Mouse (Mus musculus): ENCODE measurements around the gene Olfr980. TPM values are rescaled to one million over a fixed set of nuclear protein-coding genes. Genes with fewer than 3 reads are reported as not detected.
"Not testable (repeated sequence)": the region's sequence is repeated elsewhere in the genome, so short reads cannot be mapped to it uniquely, and the experiment has no call there.

Olfr980 gene
- polyA plus RNA-seq (2012; rRNA removed) = not detected in 2 replicates

GRCm38 (mm10) chr9:40009482-40009881 lies at the start of gene Olfr980:
Gene Olfr980, minus strand, starts transcription at chr9:40009582.
- Histone ChIP-seq H3K36me3 (ENCODE audit: control insufficient read depth, insufficient read depth, low read length) (no peaks in the 10 kb centered on the region), H3K27ac (ENCODE audit: control insufficient read depth, insufficient read depth, low read length) (no peak within 1 kb of the TSS), H3K4me1 (replicated peaks; ENCODE audit: control insufficient read depth, insufficient read depth, low read length) (no peaks in the 10 kb centered on the region), H3K27me3 (ENCODE audit: control insufficient read depth, insufficient read depth, low read length) (no peaks in the 10 kb centered on the region), H3K4me3 (ENCODE audit: control insufficient read depth, insufficient read depth, low read length) (no peak within 1 kb of the TSS)
- 98% methylated on average over 1 of the region's 1 CpGs for WGBS
- no peak for DNase-seq
- TF ChIP-seq POLR2A (IDR thresholded peaks at IDR 0.05; ENCODE audit: control insufficient read depth, extremely low read depth, insufficient read depth, low read length, poor library complexity) (no peak), CTCF (IDR thresholded peaks at IDR 0.05; ENCODE audit: borderline replicate concordance, control insufficient read depth, extremely low read depth, insufficient read depth, low read length, poor library complexity) (no peak)

DNA sequence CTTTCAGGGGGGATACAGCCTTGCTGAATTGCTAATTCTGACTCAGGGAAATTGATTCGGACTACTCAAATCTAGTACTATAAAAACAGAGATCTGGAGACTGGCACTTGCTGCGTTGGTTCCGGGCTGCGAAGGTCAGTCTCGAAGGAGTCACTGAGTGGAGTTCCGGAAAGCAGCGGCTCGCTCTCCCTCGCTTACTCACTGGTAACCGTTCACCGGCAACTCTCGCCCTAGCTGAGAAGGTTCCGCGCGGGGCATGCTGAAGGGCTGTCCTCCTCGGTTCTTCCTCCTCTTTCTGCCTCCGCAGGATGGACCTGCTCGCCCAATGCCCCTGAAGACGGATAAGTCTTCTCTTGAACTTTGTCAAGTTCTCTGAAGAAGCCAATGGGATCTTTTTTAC lies 40.8 kb upstream of the Olfr980 start:
- H3K4me1 ChIP-seq (replicated peaks; ENCODE audit: control insufficient read depth, insufficient read depth, low read length) = no peaks in the 10 kb centered on the region
- no peak overlapping the region for H3K4me3 ChIP-seq (ENCODE audit: control insufficient read depth, insufficient read depth, low read length)
- H3K27ac ChIP-seq (ENCODE audit: control insufficient read depth, insufficient read depth, low read length) = no peak overlapping the region
- no peaks in the 10 kb centered on the region for H3K36me3 ChIP-seq (ENCODE audit: control insufficient read depth, insufficient read depth, low read length)
- 94% methylated on average over 19 of the region's 19 CpGs for WGBS
- no peak for DNase-seq
- TF ChIP-seq POLR2A (IDR thresholded peaks at IDR 0.05; ENCODE audit: control insufficient read depth, extremely low read depth, insufficient read depth, low read length, poor library complexity) (no peak), CTCF (IDR thresholded peaks at IDR 0.05; ENCODE audit: borderline replicate concordance, control insufficient read depth, extremely low read depth, insufficient read depth, low read length, poor library complexity) (no peak)
- no peaks in the 10 kb centered on the region for H3K27me3 ChIP-seq (ENCODE audit: control insufficient read depth, insufficient read depth, low read length)

DNA sequence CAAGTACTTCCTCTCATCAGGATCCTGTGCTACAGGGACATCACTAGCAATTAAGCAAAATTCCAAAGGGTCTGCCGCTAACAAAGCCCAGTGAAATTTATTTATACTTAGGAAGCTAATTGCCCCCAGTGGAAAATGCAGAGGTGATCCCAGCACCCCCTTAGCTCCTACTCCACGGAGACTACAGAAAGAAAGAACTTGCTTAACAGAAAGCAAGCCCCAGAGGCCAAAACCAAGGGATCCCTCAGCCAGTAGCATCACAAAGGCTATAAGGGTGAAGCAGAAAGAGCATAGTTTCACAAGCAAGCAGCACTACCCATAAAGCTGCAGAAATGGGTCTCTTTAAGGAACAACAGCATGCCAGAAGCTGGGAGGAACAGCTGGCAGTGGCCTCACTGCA lies 11.8 kb upstream of the Olfr980 start, which contains the start of gene Olfr981:
Olfr981 (plus strand) TSS at position 301 of the 400 bp plus-strand sequence.
- H3K4me1 ChIP-seq (replicated peaks; ENCODE audit: control insufficient read depth, insufficient read depth, low read length) = no peaks in the 10 kb centered on the region
- H3K27me3 ChIP-seq (ENCODE audit: control insufficient read depth, insufficient read depth, low read length) = no peaks in the 10 kb centered on the region
- no peak within 1 kb of the TSS for H3K4me3 ChIP-seq (ENCODE audit: control insufficient read depth, insufficient read depth, low read length)
- H3K27ac ChIP-seq (ENCODE audit: control insufficient read depth, insufficient read depth, low read length) = no peak within 1 kb of the TSS
- DNase-seq = no peak
- 65% methylated on average over 2 of the region's 2 CpGs for WGBS
- no peaks in the 10 kb centered on the region for H3K36me3 ChIP-seq (ENCODE audit: control insufficient read depth, insufficient read depth, low read length)
- TF ChIP-seq CTCF (IDR thresholded peaks at IDR 0.05; ENCODE audit: borderline replicate concordance, control insufficient read depth, extremely low read depth, insufficient read depth, low read length, poor library complexity) (no peak), POLR2A (IDR thresholded peaks at IDR 0.05; ENCODE audit: control insufficient read depth, extremely low read depth, insufficient read depth, low read length, poor library complexity) (no peak)

DNA sequence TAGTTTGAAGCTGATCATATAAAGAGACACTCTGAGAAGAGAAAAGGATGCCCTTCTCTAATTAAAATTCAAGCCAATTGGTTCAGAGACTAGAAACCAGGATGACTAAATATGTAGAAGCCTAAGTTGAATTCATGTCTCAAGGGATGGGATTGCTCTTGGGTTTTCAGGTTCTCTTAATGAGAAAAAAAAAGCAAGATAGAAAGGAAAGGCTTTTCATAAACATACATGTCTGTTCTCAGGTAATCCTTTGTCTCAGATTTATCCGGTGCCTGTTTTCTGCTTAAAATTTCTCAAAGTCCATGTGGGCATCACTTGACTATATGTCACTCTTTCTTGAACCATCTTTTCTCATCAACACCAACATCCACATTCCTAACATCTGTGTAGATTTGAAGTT lies 6.0 kb downstream of the Olfr980 start, which contains the start of gene Olfr979:
Olfr979 (minus strand) TSS at position 101 of the 400 bp plus-strand sequence.
- Histone ChIP-seq H3K4me3 (ENCODE audit: control insufficient read depth, insufficient read depth, low read length) (no peak within 1 kb of the TSS), H3K27me3 (ENCODE audit: control insufficient read depth, insufficient read depth, low read length) (no peaks in the 10 kb centered on the region), H3K36me3 (ENCODE audit: control insufficient read depth, insufficient read depth, low read length) (no peaks in the 10 kb centered on the region), H3K27ac (ENCODE audit: control insufficient read depth, insufficient read depth, low read length) (no peak within 1 kb of the TSS), H3K4me1 (replicated peaks; ENCODE audit: control insufficient read depth, insufficient read depth, low read length) (no peaks in the 10 kb centered on the region)
- no peak for TF ChIP-seq CTCF (IDR thresholded peaks at IDR 0.05; ENCODE audit: borderline replicate concordance, control insufficient read depth, extremely low read depth, insufficient read depth, low read length, poor library complexity)
- TF ChIP-seq POLR2A (IDR thresholded peaks at IDR 0.05; ENCODE audit: control insufficient read depth, extremely low read depth, insufficient read depth, low read length, poor library complexity) = no peak
- WGBS = 100% methylated on average over 1 of the region's 1 CpGs
- no peak for DNase-seq

DNA sequence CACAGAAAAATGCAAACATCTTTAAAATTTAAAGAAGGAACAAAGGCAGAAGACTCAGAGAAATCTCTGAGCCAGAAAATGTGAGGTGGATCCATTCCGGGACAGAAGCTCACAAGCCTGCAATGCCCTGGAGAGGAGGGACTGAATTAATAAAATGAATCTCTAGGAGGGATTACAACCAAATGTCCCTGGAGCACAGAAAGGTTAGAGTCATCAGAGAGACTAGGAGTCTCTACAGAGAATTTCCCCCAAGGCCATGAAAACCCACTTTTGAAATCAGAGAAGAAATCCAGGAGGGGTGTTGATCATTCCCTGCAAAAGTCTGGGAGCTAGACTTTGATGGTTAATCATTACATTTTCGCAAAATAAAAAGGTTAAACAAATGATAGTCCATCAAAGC lies 17.6 kb downstream of the Olfr980 start, which contains the start of gene Olfr978:
Olfr978 (plus strand) TSS at position 301 of the 400 bp plus-strand sequence.
- DNase-seq = no peak
- TF ChIP-seq CTCF (IDR thresholded peaks at IDR 0.05; ENCODE audit: borderline replicate concordance, control insufficient read depth, extremely low read depth, insufficient read depth, low read length, poor library complexity) (no peak), POLR2A (IDR thresholded peaks at IDR 0.05; ENCODE audit: control insufficient read depth, extremely low read depth, insufficient read depth, low read length, poor library complexity) (no peak)
- whole genome bisulfite sequencing = 94% methylated on average over 2 of the region's 2 CpGs
- H3K36me3 ChIP-seq (ENCODE audit: control insufficient read depth, insufficient read depth, low read length) = no peaks in the 10 kb centered on the region
- no peaks in the 10 kb centered on the region for H3K4me1 ChIP-seq (replicated peaks; ENCODE audit: control insufficient read depth, insufficient read depth, low read length)
- no peak within 1 kb of the TSS for H3K27ac ChIP-seq (ENCODE audit: control insufficient read depth, insufficient read depth, low read length)
- no peak within 1 kb of the TSS for H3K4me3 ChIP-seq (ENCODE audit: control insufficient read depth, insufficient read depth, low read length)
- H3K27me3 ChIP-seq (ENCODE audit: control insufficient read depth, insufficient read depth, low read length) = no peaks in the 10 kb centered on the region

- not testable (repeated sequence) for H3K4me1 ChIP-seq (replicated peaks; ENCODE audit: control insufficient read depth, insufficient read depth, low read length); H3K27me3 ChIP-seq (ENCODE audit: control insufficient read depth, insufficient read depth, low read length); H3K36me3 ChIP-seq (ENCODE audit: control insufficient read depth, insufficient read depth, low read length); H3K4me3 ChIP-seq (ENCODE audit: control insufficient read depth, insufficient read depth, low read length); H3K27ac ChIP-seq (ENCODE audit: control insufficient read depth, insufficient read depth, low read length); DNase-seq
- whole genome bisulfite sequencing = 93% methylated on average over 1 of the region's 1 CpGs
Measured at GRCm38 (mm10) chr9:39976581-39977145, 32.7 kb downstream of the Olfr980 start.

DNA sequence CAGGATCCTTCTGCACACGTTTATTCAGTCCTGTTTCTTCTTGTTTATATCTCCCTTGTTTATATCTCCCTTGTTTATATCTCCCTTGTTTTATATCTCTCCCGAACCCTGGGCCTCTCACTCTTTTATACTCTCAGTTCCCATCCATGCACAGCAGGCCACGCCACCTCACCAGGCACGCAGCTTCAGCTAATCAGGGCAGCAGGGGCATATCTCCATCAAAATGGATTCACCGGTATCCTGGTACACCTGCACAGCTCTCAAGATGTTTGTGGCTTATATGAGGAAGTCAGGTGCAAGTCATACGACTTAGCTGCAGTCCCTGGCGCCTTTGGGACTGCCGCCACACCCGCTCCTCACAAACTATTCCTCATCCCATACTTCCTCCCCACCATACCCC lies 48.3 kb downstream of the Olfr980 start, which contains the start of gene Olfr976:
Olfr976 (minus strand) TSS at position 101 of the 400 bp plus-strand sequence.
- not testable (repeated sequence) for DNase-seq; H3K36me3 ChIP-seq (ENCODE audit: control insufficient read depth, insufficient read depth, low read length); H3K27ac ChIP-seq (ENCODE audit: control insufficient read depth, insufficient read depth, low read length); H3K4me3 ChIP-seq (ENCODE audit: control insufficient read depth, insufficient read depth, low read length); H3K4me1 ChIP-seq (replicated peaks; ENCODE audit: control insufficient read depth, insufficient read depth, low read length); H3K27me3 ChIP-seq (ENCODE audit: control insufficient read depth, insufficient read depth, low read length)
- 82% methylated on average over 8 of the region's 9 CpGs for WGBS

Other genes starting within 250 kb of the Olfr980 start
- gene Olfr968, start 226.3 kb downstream of the Olfr980 start, polyA plus RNA-seq (2012; rRNA removed) = not detected in 2 replicates
- not detected in 2 replicates for gene Olfr969, start 218.6 kb downstream of the Olfr980 start, polyA plus RNA-seq (2012; rRNA removed)
- gene Olfr970, start 200.7 kb downstream of the Olfr980 start, polyA plus RNA-seq (2012; rRNA removed) = not detected in 2 replicates
- not detected in 2 replicates for gene Olfr971, start 172.7 kb downstream of the Olfr980 start, polyA plus RNA-seq (2012; rRNA removed)
- not detected in 2 replicates for gene Olfr972, start 143.2 kb downstream of the Olfr980 start, polyA plus RNA-seq (2012; rRNA removed)
- gene Olfr229, start 102.2 kb downstream of the Olfr980 start, polyA plus RNA-seq (2012; rRNA removed) = not detected in 2 replicates
- gene Olfr974, start 72.1 kb downstream of the Olfr980 start, polyA plus RNA-seq (2012; rRNA removed) = not detected in 2 replicates
- gene Olfr975, start 57.5 kb downstream of the Olfr980 start, polyA plus RNA-seq (2012; rRNA removed) = not detected in 2 replicates
- gene Olfr976, start 48.4 kb downstream of the Olfr980 start, polyA plus RNA-seq (2012; rRNA removed) = not detected in 2 replicates
- not detected in 2 replicates for gene Olfr978, start 17.5 kb downstream of the Olfr980 start, polyA plus RNA-seq (2012; rRNA removed)
- not detected in 2 replicates for gene Olfr979, start 6.1 kb downstream of the Olfr980 start, polyA plus RNA-seq (2012; rRNA removed)
- not detected in 2 replicates for gene Olfr981, start 11.9 kb upstream of the Olfr980 start, polyA plus RNA-seq (2012; rRNA removed)
- gene Olfr982, start 64.2 kb upstream of the Olfr980 start, polyA plus RNA-seq (2012; rRNA removed) = not detected in 2 replicates
- gene Olfr983, start 84.0 kb upstream of the Olfr980 start, polyA plus RNA-seq (2012; rRNA removed) = not detected in 2 replicates
- not detected in 2 replicates for gene Olfr984, start 104.6 kb upstream of the Olfr980 start, polyA plus RNA-seq (2012; rRNA removed)
- gene Olfr985, start 120.6 kb upstream of the Olfr980 start, polyA plus RNA-seq (2012; rRNA removed) = not detected in 2 replicates
- not detected in 2 replicates for gene Tmem225, start 138.5 kb upstream of the Olfr980 start, polyA plus RNA-seq (2012; rRNA removed)
- gene Olfr986, start 171.3 kb upstream of the Olfr980 start, polyA plus RNA-seq (2012; rRNA removed) = not detected in 2 replicates
- 0.74 and 0.80 TPM in 2 replicates for gene Zfp202, start 182.7 kb upstream of the Olfr980 start, polyA plus RNA-seq (2012; rRNA removed)